Mouse (Mus musculus): ENCODE data around the gene Dvl1.

DNA sequence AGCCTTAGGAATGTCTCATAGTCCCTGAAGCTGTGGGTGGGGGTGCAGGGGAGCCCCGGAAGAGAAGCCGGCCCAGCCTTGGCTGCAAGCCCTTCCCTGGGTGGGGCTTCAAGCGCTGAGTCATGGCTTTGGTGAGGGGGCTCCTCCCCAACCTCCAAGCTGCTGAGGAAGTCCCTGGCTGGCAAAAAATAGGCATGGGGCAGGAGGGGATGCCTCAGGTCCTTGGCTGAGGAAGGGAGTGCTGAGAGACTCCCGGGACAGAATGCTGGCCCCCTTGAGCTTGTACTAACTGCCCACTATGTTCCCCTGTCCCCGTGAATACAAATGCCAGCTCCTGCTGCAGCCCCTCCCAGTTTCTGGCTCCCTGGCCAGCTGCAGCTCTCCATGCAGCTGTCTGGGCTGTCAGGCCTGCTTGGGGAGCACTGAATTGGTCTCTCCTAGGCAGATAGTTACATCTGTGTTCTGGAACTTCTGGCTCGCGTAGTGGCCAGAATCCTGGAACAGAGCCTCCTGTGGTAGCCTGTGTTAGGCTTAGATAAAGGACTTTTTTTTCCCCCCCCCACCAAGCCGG lies 47.2 kb downstream of the Dvl1 start:
- no peak for TF ChIP-seq UBTF (IDR thresholded peaks at IDR 0.05; ENCODE audit: low read depth, low read length)
- no peak for TF ChIP-seq POLR2A (IDR thresholded peaks at IDR 0.05; ENCODE audit: low read depth, low read length)
- no peak for TF ChIP-seq SMC3 (IDR thresholded peaks at IDR 0.05; ENCODE audit: low read depth, low read length)
- no peak for TF ChIP-seq CHD1 (IDR thresholded peaks at IDR 0.05; ENCODE audit: low read depth, low read length)
- no peak for TF ChIP-seq ZNF384 (IDR thresholded peaks at IDR 0.05; ENCODE audit: low read depth, low read length)
- no peak for TF ChIP-seq NELFE (IDR thresholded peaks at IDR 0.05; ENCODE audit: low read depth, low read length)
- no peak for TF ChIP-seq CTCF (conservative IDR thresholded peaks at IDR 0.05 in 1 of 2, IDR thresholded peaks at IDR 0.05 in 1 of 2; ENCODE audit: low read depth in 2 of 2, low read length in 2 of 2)
- no peak for TF ChIP-seq MAFK (IDR thresholded peaks at IDR 0.05; ENCODE audit: insufficient replicate concordance, low read length)

Measured in CH12.LX (cell line).